Mouse (Mus musculus) gastrocnemius, postnatal 36 days (tissue): ENCODE data around the gene Mroh2b. TPM values are rescaled to one million over a fixed set of nuclear protein-coding genes. Genes with fewer than 3 reads are reported as not detected.

Experiments used
- DNase-seq, 2 experiments: peaks; one replicate each; pipeline ENCODE4 v3.0.0; 2022
- intact Hi-C: fragments of 180-260 bp; cut with DNase I; formaldehyde crosslinking; loops from one replicate; pipeline ENCODE4 v1.15.1; 2025
- long read RNA-seq, 2 experiments: library from polyadenylated mRNA; stranded (forward); transcript quantifications; one replicate each; pipeline ENCODE4 v2.0.0; 2021
- total RNA-seq, 2 experiments: library from RNA; stranded (reverse); gene quantifications; 2 replicates each; pipeline ENCODE4 v1.2.3; 2021

Mroh2b gene
- not detected for total RNA-seq
- long read RNA-seq, experiment 1 = 0 reads
- long read RNA-seq, experiment 2 = 0 reads

DNA sequence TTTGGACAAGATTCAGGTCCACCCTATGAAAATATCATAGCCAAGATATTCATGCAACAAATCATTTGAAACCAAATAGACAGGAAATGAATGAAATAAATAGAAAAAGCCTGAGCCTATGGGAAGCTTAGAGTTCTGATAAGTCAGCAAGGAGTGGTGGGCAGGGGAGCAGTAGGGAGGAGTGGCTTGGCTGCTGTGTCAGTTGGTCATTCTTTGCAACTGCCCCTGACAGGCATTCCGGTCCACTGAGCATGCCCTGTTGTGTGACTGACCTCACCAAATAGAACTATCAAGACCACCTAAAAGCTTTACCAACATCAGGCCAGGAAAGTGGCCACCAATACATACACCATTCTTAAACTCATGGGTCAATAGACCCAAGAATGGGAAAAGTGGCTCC is at the start of gene Mroh2b:
Mroh2b (plus strand) TSS at position 301 of the 400 bp plus-strand sequence.
- intact Hi-C loops = no loop called here
- no peak for DNase-seq

DNA sequence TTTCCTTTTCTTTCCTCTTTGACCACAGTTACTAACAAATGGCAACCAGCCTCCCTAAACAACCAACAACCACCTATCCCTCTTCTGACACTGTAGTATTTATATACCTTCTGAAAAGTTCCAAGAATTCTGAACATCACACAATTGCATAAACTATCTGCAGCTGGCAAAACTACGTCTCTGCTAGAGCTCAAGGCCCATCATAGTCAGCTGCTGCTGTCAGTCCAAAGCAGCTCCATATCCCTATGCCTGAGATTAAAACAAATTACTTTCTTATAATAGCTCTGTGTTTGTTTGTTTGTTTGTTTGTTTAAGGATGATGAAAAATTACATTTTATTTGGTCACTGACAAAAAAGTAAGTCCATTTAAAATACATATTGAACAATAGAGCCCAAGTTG is 48.5 kb upstream of the Mroh2b start:
- DNase-seq = no peak
- intact Hi-C loops = no loop called here

- intact Hi-C loops = no loop called here
- DNase-seq = no peak
These were observed 3.6 kb upstream of the Mroh2b start for GRCm38 (mm10) chr15:4894962-4895361.

DNA sequence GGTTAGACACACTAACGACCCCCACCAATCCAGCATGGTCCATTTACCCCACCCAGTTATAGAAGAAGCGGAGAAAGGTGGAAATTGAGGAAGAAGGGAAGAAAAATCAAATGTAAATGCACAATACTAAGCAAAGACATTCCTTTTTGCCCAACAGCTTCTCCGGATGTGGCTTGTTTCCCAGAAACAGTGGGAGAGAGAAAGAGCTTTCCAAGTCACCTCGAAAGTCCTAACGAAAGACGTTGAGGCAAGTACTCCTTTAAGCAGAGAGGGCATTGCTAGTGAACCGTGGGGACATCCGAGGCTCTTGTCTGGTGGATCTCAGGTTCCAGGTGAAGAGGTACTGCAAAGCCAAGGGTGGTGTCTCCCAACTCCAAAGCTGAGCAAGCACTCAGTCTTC is 36.2 kb downstream of the Mroh2b start:
- DNase-seq = no peak
- intact Hi-C loops = no loop called here

DNA sequence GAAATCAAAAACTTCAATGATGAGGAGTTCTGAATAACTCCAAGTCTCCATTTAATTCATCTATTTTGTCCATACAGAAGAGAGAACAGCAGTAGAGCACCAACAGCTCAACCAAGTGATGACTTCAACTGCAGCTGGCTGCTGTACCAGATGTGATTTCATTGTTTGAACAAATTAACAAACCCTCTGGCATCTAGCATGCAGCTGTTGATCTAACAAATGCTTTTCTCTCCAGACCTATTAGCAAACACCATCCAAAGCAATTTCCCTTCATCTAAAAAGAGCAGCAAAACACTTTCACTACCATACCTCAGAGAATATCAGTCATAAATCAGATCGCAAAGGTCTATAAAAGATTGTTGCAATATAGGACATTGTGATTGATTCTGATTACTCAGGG is 74.8 kb downstream of the Mroh2b start:
- intact Hi-C loops = no loop called here
- DNase-seq = no peak

- intact Hi-C loops = no loop called here
- no peak for DNase-seq
These were observed 104.4 kb downstream of the Mroh2b start for GRCm38 (mm10) chr15:5002903-5003302.

DNA sequence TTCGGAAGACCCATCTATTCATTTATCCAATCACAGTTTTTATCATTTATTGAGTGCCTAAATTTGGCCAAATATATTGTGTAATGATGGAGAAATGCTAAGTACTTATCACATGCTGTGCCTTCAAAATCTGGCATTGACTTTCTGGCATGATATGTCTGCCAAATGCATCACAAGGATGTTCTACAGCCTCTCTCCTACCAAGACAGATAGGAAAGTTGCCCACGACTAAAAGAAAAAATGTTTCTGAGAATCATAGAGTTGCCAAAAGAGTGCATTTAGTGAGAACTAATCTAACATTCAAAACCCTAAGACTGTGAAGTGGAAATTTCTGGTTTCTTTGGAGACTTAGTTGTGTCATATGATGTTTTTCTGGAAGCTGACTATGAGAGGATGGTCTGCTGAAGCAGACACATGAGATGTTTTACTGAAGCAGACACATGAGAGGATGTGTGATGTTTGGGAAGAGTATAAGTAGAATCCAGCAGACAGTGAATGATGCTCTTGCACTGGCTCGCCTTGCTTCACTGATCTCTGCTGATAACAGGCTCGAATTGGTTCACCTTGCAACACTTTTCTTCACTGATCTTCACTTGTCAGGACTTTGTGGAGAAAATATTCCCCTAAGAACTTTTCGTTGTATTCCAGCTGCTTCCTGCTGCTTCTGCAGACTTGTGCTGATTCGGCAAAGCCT is 105.1 kb downstream of the Mroh2b start:
- intact Hi-C loops = no loop called here

DNA sequence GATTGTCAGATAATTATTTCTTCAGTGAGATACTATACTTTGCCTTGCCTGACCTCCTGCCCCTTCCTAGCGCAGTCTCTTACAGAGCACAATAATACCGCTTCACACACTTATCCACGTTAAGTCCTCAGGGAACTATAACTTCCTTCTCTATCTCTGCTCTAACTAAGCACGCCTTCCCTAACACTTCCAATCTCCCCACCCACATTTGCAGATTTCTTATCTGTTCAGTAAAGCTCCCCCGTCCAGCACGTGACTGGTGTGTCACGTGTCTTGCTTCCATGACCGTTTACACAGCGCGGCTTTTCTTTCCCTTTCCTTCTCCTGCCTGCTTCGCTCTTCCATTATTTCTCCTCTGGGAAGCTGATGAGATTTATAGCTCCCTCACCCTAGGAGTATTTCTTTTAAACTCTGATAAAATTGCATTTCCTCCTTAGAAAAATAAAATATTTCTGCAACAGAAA is 111.1 kb downstream of the Mroh2b start:
- intact Hi-C loops = no loop called here

More for the DNA sequence above, 105.1 kb downstream of the Mroh2b start:
- DNase-seq = no peak

More for the DNA sequence above, 111.1 kb downstream of the Mroh2b start:
- DNase-seq = no peak

Other genes with a start within 250 kb of the Mroh2b start
- 1 to 10 TPM in 1 of 2 experiments, under 1 TPM in 1; 0.64 to 1.5 TPM for gene C6, start 171.6 kb upstream of the Mroh2b start, total RNA-seq
- gene C7, start 165.0 kb downstream of the Mroh2b start, total RNA-seq = 1 to 10 TPM in 1 of 2 experiments, under 1 TPM in 1; 0.94 to 2.6 TPM
- 1 to 10 TPM; 2.2 TPM for gene Card6, start 209.8 kb downstream of the Mroh2b start, total RNA-seq
- 100 to 1,000 TPM; 140 to 189 TPM for gene Rpl37, start 217.9 kb downstream of the Mroh2b start, total RNA-seq
- 1 to 10 TPM; 9.0 to 9.4 TPM for gene Prkaa1, start 245.1 kb downstream of the Mroh2b start, total RNA-seq